Mouse (Mus musculus): ENCODE data around the gene Cacna2d3. TPM values are rescaled to one million over a fixed set of nuclear protein-coding genes. Genes with fewer than 3 reads are reported as not detected.

Gene Cacna2d3
- polyA plus RNA-seq, 2 experiments: 0.03 TPM; not detected in 1

DNA sequence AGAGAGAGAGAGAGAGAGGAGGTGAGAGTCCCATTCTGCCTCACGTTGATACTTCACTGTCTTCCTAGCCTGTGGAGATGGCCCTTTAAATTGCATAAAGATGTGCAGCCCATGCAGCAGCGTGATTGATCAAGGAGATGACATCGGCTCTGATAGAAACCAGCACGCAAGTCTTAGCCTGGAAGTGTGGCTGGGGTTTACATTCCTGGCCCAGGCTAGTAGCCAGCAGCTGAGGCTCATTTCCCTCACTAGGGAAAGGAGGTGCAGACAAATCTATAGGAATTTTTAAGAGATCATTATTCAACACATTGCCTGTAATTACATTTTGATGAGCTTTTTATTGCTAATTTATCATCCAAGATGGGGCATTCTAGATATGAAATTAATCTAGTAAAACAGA is 635.1 kb downstream of the Cacna2d3 start:
- 41% methylated on average over 4 of the region's 4 CpGs for WGBS (ENCODE audit: insufficient replicate concordance)

DNA sequence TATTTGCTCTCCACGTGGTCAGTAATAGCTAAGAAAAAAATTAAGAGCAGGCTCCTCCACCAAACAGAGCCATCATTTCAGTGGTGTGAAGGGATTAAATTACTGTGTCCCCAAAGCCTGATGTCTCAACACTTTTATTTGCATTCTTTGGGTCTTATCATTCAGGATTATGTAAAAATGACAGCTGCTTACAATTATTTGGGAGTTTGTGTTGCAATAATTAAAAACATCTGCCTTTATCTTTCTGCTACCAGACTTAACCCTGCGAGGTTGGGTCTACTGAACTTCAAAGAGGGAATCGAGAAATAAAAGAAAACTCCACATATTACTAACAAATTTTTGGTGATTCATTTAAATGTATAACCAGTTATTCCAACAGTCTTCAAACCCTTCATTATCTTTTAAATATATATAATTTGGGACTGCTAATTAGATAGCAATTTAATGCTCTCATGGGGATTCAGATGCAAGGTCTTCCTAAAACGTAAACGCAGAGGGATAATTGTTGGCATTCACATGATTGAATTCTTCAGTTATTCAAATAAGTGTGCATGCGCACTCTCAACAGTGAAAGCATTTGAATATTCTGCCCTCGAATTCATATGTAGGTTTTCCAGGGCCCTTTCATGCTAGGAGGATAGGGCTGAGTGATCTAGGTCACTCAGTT is 636.0 kb downstream of the Cacna2d3 start:
- no peak overlapping the region for H3K4me3 ChIP-seq (ENCODE audit: insufficient read depth in 1 of 2, low read depth in 2 of 2, low read length in 2 of 2)

More for the DNA sequence above, 635.1 kb downstream of the Cacna2d3 start:
- H3K27me3 ChIP-seq (ENCODE audit: control insufficient read depth, insufficient read depth, low read length): no peaks in the 10 kb centered on the region
- ATAC-seq (ENCODE audit: insufficient read depth) (no peak), DNase-seq (ENCODE audit: low read depth in 3 of 3, low spot score in 3 of 3) (no peak)
- TF ChIP-seq CTCF (IDR thresholded peaks at IDR 0.05; ENCODE audit: low read depth): no peak
- no peak for TF ChIP-seq EP300 (IDR thresholded peaks at IDR 0.05; ENCODE audit: low read depth)
- no peaks in the 10 kb centered on the region for H3K9me3 ChIP-seq (ENCODE audit: control insufficient read depth, low read length)
- no peak overlapping the region for H3K4me3 ChIP-seq (ENCODE audit: insufficient read depth in 1 of 2, low read depth in 2 of 2, low read length in 2 of 2)
- no peak overlapping the region for H3K9ac ChIP-seq (replicated peaks)
- no peaks in the 10 kb centered on the region for H3K36me3 ChIP-seq (replicated peaks; ENCODE audit: control insufficient read depth, insufficient read depth, low read depth)
- H3K4me1 ChIP-seq (replicated peaks; ENCODE audit: control insufficient read depth in 2 of 2, insufficient read depth in 2 of 2, low read length in 1 of 2): no peaks in the 10 kb centered on the region
- H3K4me2 ChIP-seq (ENCODE audit: low read depth): no peak overlapping the region
- H3K27ac ChIP-seq: no peak overlapping the region

DNA sequence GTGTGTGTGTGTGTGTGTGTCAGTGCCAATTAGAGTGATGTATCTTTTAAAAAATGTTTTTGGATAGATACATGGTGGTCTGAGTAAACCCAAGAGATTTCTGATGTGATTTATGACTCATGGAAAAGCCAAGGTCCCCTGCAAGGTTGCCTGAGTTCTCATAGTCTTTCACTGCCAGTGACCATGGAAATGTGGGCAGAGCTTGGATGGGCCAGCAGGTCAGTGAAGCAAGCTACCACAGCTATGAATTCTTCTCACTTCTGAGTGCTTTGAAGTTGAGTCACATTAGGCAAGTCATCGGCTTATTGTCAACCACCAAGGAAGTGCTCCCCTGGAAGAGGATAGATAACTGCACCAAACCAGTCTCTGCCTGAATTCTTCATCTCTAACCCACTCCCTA is 639.5 kb downstream of the Cacna2d3 start:
- Histone ChIP-seq H3K36me3 (replicated peaks; ENCODE audit: control insufficient read depth, insufficient read depth, low read depth) (no peaks in the 10 kb centered on the region), H3K9ac (replicated peaks) (no peak overlapping the region), H3K27ac (no peak overlapping the region), H3K4me1 (replicated peaks; ENCODE audit: control insufficient read depth in 2 of 2, insufficient read depth in 2 of 2, low read length in 1 of 2) (no peaks in the 10 kb centered on the region), H3K9me3 (ENCODE audit: control insufficient read depth, low read length) (no peaks in the 10 kb centered on the region), H3K4me3 (ENCODE audit: insufficient read depth in 1 of 2, low read depth in 2 of 2, low read length in 2 of 2) (no peak overlapping the region), H3K27me3 (ENCODE audit: control insufficient read depth, insufficient read depth, low read length) (no peaks in the 10 kb centered on the region), H3K4me2 (ENCODE audit: low read depth) (no peak overlapping the region)
- ATAC-seq (ENCODE audit: insufficient read depth) (no peak), DNase-seq (ENCODE audit: low read depth in 3 of 3, low spot score in 3 of 3) (no peak)
- 57% methylated on average over 1 of the region's 1 CpGs for WGBS (ENCODE audit: insufficient replicate concordance)
- no peak for TF ChIP-seq CTCF (IDR thresholded peaks at IDR 0.05; ENCODE audit: low read depth)
- TF ChIP-seq EP300 (IDR thresholded peaks at IDR 0.05; ENCODE audit: low read depth): no peak

More for the DNA sequence above, 636.0 kb downstream of the Cacna2d3 start:
- Histone ChIP-seq H3K36me3 (replicated peaks; ENCODE audit: control insufficient read depth, insufficient read depth, low read depth) (no peaks in the 10 kb centered on the region), H3K27ac (no peak overlapping the region), H3K9me3 (ENCODE audit: control insufficient read depth, low read length) (no peaks in the 10 kb centered on the region), H3K27me3 (ENCODE audit: control insufficient read depth, insufficient read depth, low read length) (no peaks in the 10 kb centered on the region), H3K4me1 (replicated peaks; ENCODE audit: control insufficient read depth in 2 of 2, insufficient read depth in 2 of 2, low read length in 1 of 2) (no peaks in the 10 kb centered on the region), H3K4me2 (ENCODE audit: low read depth) (no peak overlapping the region), H3K9ac (replicated peaks) (no peak overlapping the region)
- DNase-seq (ENCODE audit: low read depth in 3 of 3, low spot score in 3 of 3) (no peak), ATAC-seq (ENCODE audit: insufficient read depth) (no peak)
- TF ChIP-seq CTCF (IDR thresholded peaks at IDR 0.05; ENCODE audit: low read depth): no peak
- TF ChIP-seq EP300 (IDR thresholded peaks at IDR 0.05; ENCODE audit: low read depth): no peak
- 58% methylated on average over 7 of the region's 7 CpGs for WGBS (ENCODE audit: insufficient replicate concordance)

DNA sequence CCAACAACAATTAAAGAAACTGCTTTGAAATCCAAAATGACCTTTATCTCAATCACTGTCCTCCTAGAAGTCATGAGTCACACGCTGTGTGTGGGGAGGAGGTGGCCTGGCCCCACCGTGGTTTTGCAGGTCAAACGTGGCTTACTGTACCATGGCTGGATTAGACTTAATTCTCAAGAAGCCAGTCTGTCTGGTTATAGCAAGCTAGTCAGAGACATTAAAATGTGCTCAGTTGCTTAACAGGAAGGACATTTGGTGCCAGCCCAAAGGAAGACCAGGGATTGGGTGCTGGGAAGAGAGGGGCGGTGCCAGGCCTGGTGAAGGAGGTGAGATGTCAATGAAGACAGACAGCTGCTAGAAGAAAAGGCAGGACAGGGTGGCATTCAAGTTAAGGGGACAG is 641.0 kb downstream of the Cacna2d3 start:
- H3K27me3 ChIP-seq (ENCODE audit: control insufficient read depth, insufficient read depth, low read length): no peaks in the 10 kb centered on the region
- no peak overlapping the region for H3K27ac ChIP-seq
- WGBS (ENCODE audit: insufficient replicate concordance): 48% methylated on average over 4 of the region's 4 CpGs
- H3K9me3 ChIP-seq (ENCODE audit: control insufficient read depth, low read length): no peaks in the 10 kb centered on the region
- no peak for ATAC-seq (ENCODE audit: insufficient read depth)
- DNase-seq (ENCODE audit: low read depth in 3 of 3, low spot score in 3 of 3): no peak
- no peak overlapping the region for H3K4me2 ChIP-seq (ENCODE audit: low read depth)
- no peaks in the 10 kb centered on the region for H3K4me1 ChIP-seq (replicated peaks; ENCODE audit: control insufficient read depth in 2 of 2, insufficient read depth in 2 of 2, low read length in 1 of 2)
- no peak for TF ChIP-seq EP300 (IDR thresholded peaks at IDR 0.05; ENCODE audit: low read depth)
- no peak for TF ChIP-seq CTCF (IDR thresholded peaks at IDR 0.05; ENCODE audit: low read depth)
- H3K36me3 ChIP-seq (replicated peaks; ENCODE audit: control insufficient read depth, insufficient read depth, low read depth): no peaks in the 10 kb centered on the region
- H3K4me3 ChIP-seq (ENCODE audit: insufficient read depth in 1 of 2, low read depth in 2 of 2, low read length in 2 of 2): no peak overlapping the region
- no peak overlapping the region for H3K9ac ChIP-seq (replicated peaks)

DNA sequence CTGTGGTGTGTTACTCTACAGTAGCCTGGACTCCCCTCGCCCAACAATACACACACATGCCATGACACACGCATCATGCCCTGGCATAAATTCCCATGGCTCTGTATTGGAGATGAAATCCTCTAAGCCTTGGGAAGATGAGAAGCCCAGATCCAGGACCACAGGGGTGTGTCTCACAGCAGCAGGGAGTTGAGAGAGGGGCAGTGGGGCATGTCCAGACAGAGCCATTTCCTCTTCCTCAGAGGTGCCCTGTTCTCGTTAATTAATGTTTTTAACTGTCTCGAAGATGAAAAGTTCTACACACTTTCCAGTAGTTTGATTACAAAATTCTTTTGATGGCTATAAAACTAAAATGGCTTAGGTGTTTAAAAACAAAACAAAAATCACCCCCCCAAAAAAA is 641.4 kb downstream of the Cacna2d3 start:
- DNase-seq (ENCODE audit: low read depth in 3 of 3, low spot score in 3 of 3) (no peak), ATAC-seq (ENCODE audit: insufficient read depth) (no peak)
- Histone ChIP-seq H3K9ac (replicated peaks) (no peak overlapping the region), H3K4me2 (ENCODE audit: low read depth) (no peak overlapping the region), H3K27me3 (ENCODE audit: control insufficient read depth, insufficient read depth, low read length) (no peaks in the 10 kb centered on the region), H3K4me1 (replicated peaks; ENCODE audit: control insufficient read depth in 2 of 2, insufficient read depth in 2 of 2, low read length in 1 of 2) (no peaks in the 10 kb centered on the region), H3K4me3 (ENCODE audit: insufficient read depth in 1 of 2, low read depth in 2 of 2, low read length in 2 of 2) (no peak overlapping the region), H3K36me3 (replicated peaks; ENCODE audit: control insufficient read depth, insufficient read depth, low read depth) (no peaks in the 10 kb centered on the region), H3K9me3 (ENCODE audit: control insufficient read depth, low read length) (no peaks in the 10 kb centered on the region), H3K27ac (no peak overlapping the region)
- WGBS (ENCODE audit: insufficient replicate concordance): 49% methylated on average over 4 of the region's 4 CpGs
- TF ChIP-seq CTCF (IDR thresholded peaks at IDR 0.05; ENCODE audit: low read depth) (no peak), EP300 (IDR thresholded peaks at IDR 0.05; ENCODE audit: low read depth) (no peak)

Measured in liver, embryonic 14.5 days (tissue).